Mouse (Mus musculus) left cerebral cortex, adult 9 months (tissue): Measurements from ENCODE around the gene Zfp93.

Source experiments
- DNase-seq, 2 experiments: peaks; one replicate each; pipeline ENCODE4 v3.0.0; 2022; ENCODE audit warnings: low spot score in 2 of 2

Gene Zfp93

DNA sequence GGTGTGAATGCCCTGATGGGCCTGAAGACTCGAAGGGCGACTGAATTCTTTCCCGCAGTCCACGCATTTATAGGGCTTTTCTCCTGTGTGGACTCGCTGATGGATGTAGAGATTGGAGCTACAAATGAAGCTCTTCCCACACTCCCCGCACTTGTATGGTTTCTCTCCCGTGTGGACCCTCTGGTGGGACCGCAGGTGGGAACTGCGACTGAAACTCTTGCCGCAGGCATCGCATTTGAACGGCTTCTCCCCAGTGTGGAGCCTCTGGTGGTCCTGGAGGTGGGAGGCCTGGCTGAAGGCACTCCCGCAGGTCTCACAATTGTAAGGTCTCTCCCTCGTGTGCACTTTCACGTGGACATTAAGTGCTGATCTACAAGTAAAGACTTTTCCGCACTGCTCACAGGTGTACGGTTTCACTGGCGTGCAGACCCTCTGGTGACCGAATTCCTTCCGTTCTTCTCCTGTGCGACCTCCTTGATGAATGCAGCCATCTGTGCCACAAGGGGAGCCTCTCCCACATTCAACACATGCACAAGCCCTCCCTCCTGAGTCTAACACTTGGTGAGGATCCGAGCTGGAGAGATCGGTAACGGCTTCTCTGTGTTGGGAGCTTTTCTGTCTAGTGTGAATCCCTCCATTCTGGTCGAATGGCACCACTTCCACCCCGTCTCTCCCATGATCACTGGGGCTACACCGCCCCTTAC, 21.3 kb downstream of the Zfp93 start:
- DNase-seq = no peak

DNA sequence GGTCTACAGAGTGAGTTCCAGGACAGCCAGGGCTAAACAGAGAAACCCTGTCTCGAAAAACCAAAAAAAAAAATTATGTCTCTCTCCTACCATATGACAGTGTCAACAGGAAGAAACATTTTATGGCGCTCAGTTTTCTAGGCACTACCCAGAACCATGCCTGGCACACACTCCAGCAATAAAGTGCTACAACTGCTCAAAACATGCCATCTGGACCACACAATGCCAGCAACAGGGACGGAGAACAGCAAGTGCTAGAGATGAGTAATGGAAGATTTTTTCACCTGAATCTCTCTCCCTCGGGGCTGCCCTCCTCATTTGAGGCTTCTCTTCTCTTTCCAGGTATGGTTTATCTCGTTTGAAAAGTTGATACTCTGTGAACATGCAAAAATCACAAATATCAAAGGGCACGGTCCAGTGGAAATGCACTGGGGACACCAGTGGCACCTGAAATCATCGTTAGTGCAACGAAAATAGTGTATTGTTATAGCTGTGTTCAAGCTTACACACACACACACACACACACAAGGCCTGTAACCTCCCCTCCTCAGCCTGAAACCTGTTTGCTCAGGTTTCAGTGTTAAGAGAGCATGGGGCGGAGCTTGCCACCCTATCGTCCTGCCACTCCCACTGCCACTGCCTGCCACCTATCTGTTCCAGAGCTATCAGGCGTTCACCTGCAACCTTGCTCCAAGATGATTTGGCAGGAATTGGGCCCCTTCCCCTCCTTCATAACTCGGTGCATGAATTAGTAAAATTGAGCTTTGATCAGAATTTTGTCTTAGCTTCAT, 23.0 kb downstream of the Zfp93 start:
- DNase-seq = no peak

DNA sequence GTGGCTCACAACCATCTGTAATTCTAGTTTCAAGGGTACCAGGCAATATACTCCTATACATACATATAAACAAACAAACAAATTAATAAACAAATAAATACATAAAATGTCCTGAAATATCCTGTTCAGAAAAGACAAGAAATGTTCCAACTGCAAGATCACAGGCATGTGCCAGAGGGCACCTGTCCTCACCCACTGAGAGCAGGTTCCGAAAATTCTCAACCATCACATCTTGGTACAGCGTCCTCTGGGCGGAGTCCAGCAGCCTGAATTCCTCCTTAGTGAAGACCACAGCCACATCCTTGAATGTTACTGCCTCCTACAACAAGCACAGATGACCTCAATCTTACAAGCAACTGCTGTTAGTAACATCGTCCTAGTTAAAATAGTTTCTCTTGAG, 24.5 kb downstream of the Zfp93 start:
- no peak for DNase-seq

DNA sequence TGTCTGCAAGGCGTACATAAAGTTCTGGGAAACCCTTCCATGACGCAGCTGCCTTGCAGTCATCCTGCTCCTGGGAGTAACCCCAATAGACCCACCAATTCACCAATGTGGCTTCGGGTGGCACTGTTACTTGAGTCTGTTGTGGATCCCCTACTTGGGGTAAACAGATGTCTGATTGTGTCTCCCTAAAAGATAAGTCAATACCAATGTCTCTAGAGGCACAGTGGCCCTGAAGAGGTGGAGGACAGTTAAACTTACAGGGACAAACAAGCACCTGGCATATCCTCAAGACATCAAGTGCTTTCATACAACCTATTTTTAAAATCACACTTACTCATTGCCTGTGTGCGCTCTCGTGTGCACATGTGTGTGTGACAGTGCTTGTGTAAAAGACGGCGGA, 25.2 kb downstream of the Zfp93 start:
- DNase-seq = no peak

DNA sequence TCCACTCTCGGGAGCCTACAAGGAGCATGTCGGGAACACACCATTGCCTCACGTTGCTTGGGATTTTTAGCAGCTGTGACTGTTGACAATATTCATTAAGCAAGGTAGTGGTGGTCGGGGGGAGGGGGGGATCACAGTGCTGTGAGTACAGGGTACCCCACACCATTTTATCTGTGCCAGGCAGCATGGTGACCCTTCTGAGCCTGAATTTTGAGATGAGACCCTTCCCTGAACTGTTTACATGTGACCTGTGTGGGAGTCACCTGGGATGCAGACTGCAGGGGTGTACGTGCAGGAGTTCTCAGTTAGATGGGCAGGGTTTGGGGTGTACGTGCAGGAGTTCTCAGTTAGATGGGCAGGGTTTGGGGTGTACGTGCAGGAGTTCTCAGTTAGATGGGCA, 26.2 kb downstream of the Zfp93 start:
- DNase-seq = no peak

DNA sequence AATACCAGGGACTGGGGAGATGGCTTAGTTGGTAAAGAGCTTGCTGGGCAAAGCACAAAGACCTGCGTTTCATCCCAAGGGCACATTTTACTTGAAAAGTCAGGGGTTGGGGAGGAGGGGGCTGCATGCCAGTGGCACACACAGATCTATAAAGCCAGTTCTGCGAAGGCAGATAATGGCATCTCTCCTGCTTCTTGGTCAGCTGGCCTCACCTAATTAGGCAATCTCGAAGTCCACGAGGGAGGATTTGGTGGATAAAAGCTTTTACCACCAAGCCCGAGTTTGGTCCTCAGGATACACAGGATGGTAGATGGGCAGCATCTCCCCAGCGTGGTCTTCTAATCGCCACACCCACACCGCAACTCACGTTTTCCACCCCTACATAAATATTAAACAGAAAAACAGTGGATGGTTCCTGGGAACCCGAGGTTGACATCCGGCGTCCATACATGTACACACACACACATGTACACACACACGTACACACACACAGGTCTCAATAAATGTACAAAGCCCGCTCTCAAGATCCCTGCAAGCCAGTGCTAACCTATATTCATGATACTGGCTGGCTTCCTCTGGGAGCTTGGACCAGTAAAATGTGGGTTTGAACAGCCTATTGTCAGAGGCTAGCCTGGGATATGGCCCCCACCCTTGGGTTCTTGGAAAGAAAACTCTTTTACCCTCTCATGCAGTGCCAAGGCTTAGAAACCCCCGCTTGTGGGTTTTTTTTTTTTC, 27.3 kb downstream of the Zfp93 start:
- DNase-seq = no peak

DNA sequence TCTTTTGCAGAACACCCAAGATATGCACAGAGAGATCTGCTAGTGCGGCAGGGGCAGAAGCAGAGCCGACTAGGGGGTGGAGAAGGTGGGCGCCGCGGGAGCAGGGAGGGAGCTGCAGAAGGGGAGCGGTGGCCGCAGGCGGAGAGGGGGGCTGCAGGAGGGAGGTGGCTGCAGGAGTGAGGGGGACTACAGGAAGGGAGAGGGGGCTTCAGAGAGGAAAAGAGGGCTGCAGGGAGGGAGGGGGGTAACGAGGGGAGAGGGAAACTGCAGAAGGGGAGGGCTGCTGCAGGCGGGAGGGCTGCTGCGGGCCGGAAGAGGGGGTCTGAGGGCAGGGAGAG, 28.4 kb downstream of the Zfp93 start:
- DNase-seq = no peak

DNA sequence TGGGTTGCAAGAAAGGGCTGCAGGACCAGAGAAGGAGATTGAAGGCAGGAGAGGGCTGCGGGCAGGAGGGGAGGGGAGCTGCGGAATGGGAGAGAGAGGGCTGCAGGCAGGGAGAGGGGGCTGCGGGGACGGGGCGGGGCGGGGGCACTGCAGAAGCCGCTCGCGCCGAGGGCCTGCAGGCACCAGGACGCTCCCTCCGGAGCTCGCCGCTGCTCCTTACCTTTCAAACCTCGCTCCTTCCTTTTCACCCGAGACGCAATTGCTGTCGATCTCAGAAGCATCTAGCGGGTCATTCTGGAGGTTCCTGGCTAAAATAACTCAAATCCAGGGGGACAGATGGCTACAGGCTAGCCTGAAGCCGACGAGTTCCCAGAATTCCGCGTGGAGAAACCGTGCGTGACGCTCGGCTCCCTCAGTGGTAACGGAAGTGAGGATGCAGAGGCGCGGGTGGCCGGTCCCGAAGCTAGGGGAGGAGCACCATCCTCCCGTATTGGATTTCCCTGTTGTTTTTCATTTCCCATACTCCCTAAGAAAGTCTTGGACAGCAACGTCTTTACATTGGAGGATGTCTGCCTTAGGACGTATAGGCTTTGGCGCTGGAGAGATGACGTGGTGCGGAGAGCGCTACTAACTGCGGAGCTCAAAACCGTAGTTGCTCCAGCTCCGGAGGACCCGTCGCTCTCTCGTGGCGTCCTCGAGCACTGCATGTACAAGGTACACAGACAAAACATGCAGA, 28.9 kb downstream of the Zfp93 start:
- peak; percentile 85 to 92 for DNase-seq

DNA sequence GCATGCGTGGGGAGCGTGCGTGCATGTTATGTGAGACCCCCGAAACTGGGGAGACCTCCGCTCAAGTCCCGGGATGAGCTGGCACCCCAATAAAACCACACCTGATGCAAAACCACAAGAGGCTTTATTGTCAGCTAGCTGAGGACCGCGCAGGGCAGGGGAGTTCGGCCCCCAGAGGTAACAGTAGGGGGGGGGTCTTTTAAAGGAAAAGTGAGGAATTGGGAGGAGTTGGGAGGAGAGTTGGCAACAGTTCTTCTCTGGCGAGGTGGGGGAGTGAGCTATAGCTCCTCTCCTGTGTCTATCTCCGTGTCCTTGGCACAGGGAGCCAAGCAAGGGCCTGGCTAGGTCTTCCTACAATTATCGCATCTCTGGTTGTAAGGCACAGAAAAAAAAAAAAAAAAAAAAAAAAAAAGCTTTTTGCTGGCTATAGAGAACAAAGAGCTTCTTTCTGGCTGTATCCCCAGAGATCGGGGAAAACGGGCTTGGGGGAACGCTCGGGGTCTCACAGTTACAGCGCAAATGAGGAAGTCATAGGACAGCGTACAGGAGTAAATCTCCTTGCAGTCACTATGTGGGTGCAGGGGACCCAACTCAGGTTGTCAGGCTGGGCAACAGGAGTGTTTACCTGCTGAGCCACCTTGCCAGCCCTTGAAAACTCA, 29.7 kb downstream of the Zfp93 start:
- peak in 1 of 2 experiments; percentile 33 for DNase-seq

DNA sequence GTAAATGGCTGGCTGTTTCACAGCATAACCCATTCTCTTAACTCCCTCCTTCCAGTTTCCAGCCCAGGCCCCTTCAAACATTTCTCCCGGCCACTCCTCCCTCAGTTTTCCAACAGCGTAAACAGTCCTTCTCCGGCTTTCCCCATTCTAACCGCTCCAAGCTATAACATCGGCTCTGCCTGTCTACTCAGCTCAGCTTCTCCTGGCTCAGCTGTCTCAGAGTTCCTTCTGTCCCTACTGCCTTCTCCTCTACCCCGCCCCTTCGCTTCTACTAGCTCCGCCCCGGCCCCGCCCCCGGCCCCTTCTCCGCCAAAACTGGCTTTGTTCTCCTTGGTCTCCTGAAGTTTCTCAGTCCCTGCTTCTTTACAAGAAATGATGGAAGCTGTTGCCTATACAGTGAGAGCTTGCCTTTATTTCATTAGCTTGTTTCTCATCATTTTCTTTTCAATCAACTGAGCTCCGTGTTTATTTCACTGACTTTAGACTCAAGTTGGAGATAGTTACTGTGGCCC, 30.6 kb downstream of the Zfp93 start, which contains the start of gene Zfp61:
Gene Zfp61 (minus strand): TSS at position 462 of the 512 bp plus-strand sequence.
- no peak for DNase-seq

DNA sequence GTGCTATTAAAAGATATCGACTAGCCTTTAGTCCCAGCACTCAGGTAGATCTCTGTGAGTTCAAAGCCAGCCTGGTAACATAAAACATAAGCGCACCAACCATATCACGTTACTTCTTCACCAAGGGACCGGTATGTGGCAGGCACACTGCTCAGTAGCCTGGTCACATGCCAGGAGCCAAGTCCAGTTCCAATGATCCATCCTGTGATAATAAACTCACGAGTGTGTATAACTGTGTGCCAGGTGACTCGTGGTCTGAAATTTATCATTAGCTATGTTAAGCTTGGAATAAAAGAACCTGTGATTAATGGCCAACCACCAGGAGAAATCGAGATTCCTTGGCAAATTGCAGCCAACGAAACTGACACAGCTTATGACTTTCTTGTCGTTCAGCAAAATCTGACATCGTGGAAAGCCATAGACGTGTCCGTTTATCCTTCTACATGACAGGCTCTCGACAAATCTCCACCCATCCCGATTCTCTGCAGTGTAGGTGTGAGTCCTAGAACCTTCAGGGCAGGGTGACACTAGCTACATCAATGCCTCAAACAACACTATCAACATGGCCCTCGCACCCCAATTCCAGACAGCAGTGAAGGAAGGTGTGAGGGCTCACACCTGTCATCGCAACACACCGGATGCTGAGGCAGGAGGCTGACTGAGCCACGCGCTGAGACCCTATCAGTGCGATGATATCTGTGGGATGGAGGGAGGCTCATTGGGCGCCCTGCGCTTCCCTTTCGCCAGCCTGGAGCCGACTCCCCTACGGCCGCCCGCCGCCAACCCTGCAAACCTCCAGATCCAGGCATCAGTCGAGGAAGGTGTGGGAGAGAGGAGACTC, 45.7 kb downstream of the Zfp93 start:
- DNase-seq = no peak

DNA sequence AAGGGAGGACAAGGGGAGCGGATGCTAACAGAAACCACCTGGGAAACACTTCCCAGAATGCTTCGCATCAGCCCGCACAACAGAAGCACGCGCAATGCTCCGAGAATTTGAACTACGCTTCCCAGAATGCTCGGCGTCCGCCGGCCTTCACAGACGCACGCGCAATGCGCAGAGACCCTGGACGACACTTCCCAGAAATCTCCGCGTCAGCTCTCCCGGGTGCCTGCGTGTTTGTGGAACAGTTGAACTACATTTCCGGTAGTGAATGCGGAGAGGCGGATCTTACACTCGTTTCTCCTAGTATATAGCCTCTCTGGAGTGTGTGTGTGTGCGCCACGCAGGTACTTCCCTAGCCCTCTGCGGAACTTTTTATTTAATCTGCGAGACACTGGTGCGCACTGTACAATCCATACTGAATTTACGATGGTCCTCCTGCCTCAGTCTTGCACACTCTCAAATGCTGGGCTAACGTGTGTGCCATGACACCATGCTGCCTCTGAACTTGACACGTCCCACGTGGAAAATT, 46.4 kb downstream of the Zfp93 start, which contains the start of gene Zfp94:
Gene Zfp94 (minus strand): TSS at position 100 of the 526 bp plus-strand sequence.
- peak; percentile 94 to 98 for DNase-seq

DNA sequence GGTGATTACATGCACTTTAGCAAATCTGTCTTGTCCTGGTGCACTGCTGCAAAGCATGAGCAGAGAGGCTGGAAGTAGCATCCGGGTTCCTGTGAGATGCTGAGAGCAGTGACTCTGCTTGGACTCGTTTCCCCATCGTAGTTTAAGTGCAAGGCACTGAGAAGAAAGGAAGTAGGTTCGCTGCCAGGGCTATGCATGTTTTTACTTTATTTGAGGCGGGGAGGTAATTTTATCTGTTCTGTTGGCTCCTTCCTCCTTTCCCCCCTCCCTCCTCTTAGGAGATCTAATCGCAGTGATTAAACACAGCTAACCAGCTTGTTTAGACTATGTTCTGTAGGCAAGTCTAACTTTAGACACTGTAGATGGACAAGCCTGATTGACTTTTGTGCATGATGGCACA, 48.7 kb downstream of the Zfp93 start:
- no peak for DNase-seq

DNA sequence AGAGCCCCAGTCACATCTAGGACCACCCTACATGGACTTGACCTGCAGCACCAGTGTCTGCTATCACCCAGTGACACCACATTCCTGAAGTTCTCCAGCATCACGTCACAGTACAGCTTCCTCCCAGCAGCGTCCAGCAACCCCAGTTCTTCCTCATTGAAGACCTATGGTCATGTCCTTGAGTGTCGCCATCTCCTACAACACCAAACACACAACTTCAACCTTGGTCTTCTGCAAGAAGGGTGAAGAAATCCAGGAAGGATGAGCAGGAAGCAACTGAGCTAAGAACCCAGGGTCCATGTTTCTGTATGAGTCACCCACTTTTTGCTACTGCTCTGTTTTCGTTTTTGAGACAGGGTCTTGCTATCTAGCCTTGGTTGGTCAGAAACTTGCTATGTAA, 52.4 kb downstream of the Zfp93 start:
- DNase-seq = no peak

DNA sequence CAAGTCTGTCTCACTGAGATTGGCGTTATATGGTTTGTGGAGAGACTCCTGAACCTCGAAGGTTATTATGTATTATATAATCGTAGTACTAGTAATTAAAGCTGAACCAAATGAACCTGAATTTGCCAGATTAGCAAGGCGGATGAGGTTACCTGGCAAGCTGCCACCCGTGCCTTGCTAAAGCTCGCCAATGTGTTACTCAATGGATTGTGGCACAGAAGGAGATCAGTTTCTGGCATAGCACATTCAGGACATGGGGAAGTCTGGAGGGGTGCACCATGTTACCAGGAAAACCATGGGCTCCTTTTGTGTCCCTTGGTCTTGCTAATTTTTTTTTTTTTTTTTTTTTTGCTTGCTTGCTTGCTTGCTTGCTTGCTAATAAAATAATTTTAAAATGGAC, 55.0 kb downstream of the Zfp93 start:
- no peak for DNase-seq

DNA sequence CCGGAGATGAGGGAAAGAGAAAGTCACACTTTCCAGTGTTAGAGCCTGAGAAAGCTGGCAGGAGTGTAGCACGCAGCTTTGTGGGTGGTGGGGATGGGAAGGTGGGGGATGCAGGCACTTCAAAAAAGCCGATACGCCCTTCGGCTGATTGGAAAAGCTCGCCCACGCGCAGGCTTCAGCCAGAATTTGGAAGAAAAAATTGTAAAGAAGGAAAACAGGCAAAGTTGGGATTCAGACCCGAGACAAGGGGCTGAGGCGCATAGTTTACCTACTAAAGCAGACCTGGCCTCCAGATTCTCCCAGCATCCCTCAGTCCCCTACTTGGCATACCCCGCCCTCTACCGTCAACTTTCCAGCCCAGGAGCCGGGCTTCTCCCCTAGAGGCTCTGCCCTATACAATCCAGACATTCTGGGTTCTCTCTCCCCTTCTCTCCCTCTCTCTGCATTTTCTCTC, 55.5 kb downstream of the Zfp93 start:
- peak; percentile 40 to 71 for DNase-seq

DNA sequence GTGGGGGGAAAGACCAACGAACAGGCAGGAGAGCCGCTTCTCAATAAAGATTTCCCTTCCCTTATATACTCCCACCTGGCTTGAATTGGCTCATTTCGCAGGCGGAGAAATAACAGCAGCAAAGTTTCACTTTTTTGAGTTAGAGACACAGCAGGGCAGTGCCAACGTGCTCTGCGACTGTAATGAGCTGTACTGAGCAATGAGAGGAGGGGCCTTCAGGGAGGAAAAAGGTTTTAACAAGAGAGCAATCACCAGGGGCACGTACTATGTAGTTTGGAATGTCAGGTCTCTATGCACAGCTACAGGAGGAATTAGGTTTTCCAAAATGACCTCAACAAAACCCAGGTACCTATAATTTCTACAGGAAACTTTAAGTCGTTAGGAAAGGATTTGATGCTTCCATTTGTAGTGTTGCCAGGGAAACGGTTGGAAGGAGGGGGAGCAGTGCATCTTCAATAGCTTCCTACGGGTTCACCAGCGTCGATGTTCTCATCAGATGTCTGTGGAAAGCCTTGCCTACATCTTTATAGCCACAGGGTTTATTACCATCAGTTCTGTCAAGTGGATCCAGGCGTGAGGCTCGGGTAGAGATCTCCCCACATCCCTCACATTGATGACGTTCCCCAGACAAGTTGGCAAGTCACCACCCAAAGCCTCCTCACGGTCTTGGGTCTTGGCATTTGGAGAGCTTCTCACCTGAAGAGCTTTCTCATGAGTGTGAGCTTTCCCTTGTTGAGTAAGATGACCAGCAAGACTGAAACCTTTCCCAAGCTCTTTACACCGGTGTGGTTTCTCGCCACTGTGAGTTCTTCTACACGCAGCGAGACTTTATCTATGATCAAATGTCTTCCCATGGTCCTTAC, 56.3 kb downstream of the Zfp93 start:
- no peak for DNase-seq
